Mouse (Mus musculus): ENCODE measurements around the gene Nat8f5. TPM values are rescaled to one million over a fixed set of nuclear protein-coding genes. Genes with fewer than 3 reads are reported as not detected.
"Not testable (repeated sequence)": the region's sequence is repeated elsewhere in the genome, so short reads cannot be mapped to it uniquely, and the experiment has no call there.

Nat8f5 gene
- 0.16 and 0.26 TPM in 2 replicates for polyA plus RNA-seq (2015; fragmentation: Nextera tagmentation; extraction: Ambion mirVana)

GRCm38 (mm10) chr6:85820837-85821236, at the start of gene Nat8f5, which contains the start of gene Nat8f6:
Gene Nat8f5 (minus strand): TSS chr6:85820972.
Gene Nat8f6 (minus strand): TSS chr6:85820954.
- ATAC-seq (ENCODE audit: low FRiP score, low read depth): no peak
- no peak within 1 kb of the TSS for H3K27ac ChIP-seq (replicated peaks)
- H3K36me3 ChIP-seq: no peaks in the 10 kb centered on the region
- WGBS: 91% methylated on average over 5 of the region's 5 CpGs
- no peak within 1 kb of the TSS for H3K9ac ChIP-seq
- no peaks in the 10 kb centered on the region for H3K4me1 ChIP-seq (replicated peaks)
- H3K4me3 ChIP-seq: no peak within 1 kb of the TSS
- no peaks in the 10 kb centered on the region for H3K27me3 ChIP-seq
- no peak within 1 kb of the TSS for H3K4me2 ChIP-seq
- H3K9me3 ChIP-seq: no peaks in the 10 kb centered on the region

- H3K4me1 ChIP-seq (replicated peaks); H3K9me3 ChIP-seq; ATAC-seq (ENCODE audit: low FRiP score, low read depth); H3K36me3 ChIP-seq; H3K27ac ChIP-seq (replicated peaks); H3K4me3 ChIP-seq; H3K4me2 ChIP-seq; H3K9ac ChIP-seq; H3K27me3 ChIP-seq: not testable (repeated sequence)
- WGBS: 90% methylated on average over 5 of the region's 5 CpGs
Measured at GRCm38 (mm10) chr6:85869006-85869405, 48.2 kb upstream of the Nat8f5 start, which contains the start of gene Nat8f2. Gene Nat8f2 (minus strand): TSS chr6:85869158.

GRCm38 (mm10) chr6:85867726-85868690, 47.2 kb upstream of the Nat8f5 start:
- Histone ChIP-seq H3K27ac (replicated peaks) (no peak overlapping the region), H3K9me3 (no peaks in the 10 kb centered on the region), H3K4me3 (no peak overlapping the region), H3K4me2 (no peak overlapping the region), H3K27me3 (no peaks in the 10 kb centered on the region), H3K9ac (no peak overlapping the region), H3K36me3 (no peaks in the 10 kb centered on the region), H3K4me1 (replicated peaks) (no peaks in the 10 kb centered on the region)
- 88% methylated on average over 8 of the region's 8 CpGs for WGBS
- no peak for ATAC-seq (ENCODE audit: low FRiP score, low read depth)

DNA sequence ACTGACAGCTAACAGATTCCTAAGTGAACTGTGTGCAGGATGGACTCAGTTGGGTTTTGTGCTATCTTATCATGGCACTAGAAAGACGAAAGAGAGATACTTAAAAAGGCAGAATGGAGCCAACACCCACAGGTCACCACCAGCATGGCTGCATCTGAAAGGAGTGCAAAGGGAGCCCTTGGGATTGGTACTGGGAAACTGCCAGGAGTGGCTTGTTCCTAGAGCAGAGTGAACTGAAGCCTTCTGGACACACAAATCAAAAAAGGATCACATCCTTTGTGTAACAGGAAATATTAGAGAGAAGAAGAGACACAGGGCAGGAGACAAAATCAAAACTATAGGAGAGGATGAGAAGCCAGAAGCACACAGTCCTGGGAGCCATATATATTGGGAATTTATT, 46.2 kb upstream of the Nat8f5 start:
- WGBS: 53% methylated on average over 1 of the region's 1 CpGs
- not testable (repeated sequence) for H3K27me3 ChIP-seq; H3K9me3 ChIP-seq; ATAC-seq (ENCODE audit: low FRiP score, low read depth); H3K4me2 ChIP-seq; H3K36me3 ChIP-seq; H3K27ac ChIP-seq (replicated peaks); H3K4me3 ChIP-seq; H3K9ac ChIP-seq; H3K4me1 ChIP-seq (replicated peaks)

GRCm38 (mm10) chr6:85866166-85866565, 45.4 kb upstream of the Nat8f5 start:
- WGBS: 88% methylated on average over 3 of the region's 3 CpGs

GRCm38 (mm10) chr6:85864900-85865639, 44.3 kb upstream of the Nat8f5 start:
- H3K9ac ChIP-seq; H3K4me1 ChIP-seq (replicated peaks); H3K4me2 ChIP-seq; H3K9me3 ChIP-seq; H3K27me3 ChIP-seq; H3K27ac ChIP-seq (replicated peaks); H3K4me3 ChIP-seq; H3K36me3 ChIP-seq: not testable (repeated sequence)
- ATAC-seq (ENCODE audit: low FRiP score, low read depth): peak; percentile 79
- WGBS: 75% methylated on average over 6 of the region's 7 CpGs

More at GRCm38 (mm10) chr6:85866166-85866565, 45.4 kb upstream of the Nat8f5 start:
- H3K4me3 ChIP-seq; H3K9ac ChIP-seq; H3K27me3 ChIP-seq; H3K9me3 ChIP-seq; H3K4me2 ChIP-seq; H3K36me3 ChIP-seq; H3K4me1 ChIP-seq (replicated peaks); H3K27ac ChIP-seq (replicated peaks); ATAC-seq (ENCODE audit: low FRiP score, low read depth): not testable (repeated sequence)

- H3K36me3 ChIP-seq: no peaks in the 10 kb centered on the region
- H3K4me1 ChIP-seq (replicated peaks): no peaks in the 10 kb centered on the region
- no peak overlapping the region for H3K4me3 ChIP-seq
- ATAC-seq (ENCODE audit: low FRiP score, low read depth): no peak
- no peak overlapping the region for H3K9ac ChIP-seq
- H3K9me3 ChIP-seq: no peaks in the 10 kb centered on the region
- H3K27ac ChIP-seq (replicated peaks): no peak overlapping the region
- no peaks in the 10 kb centered on the region for H3K27me3 ChIP-seq
- 88% methylated on average over 2 of the region's 2 CpGs for WGBS
- H3K4me2 ChIP-seq: no peak overlapping the region
Measured at GRCm38 (mm10) chr6:85863840-85864239, 43.1 kb upstream of the Nat8f5 start.

GRCm38 (mm10) chr6:85863136-85863535, 42.4 kb upstream of the Nat8f5 start:
- H3K9me3 ChIP-seq: no peaks in the 10 kb centered on the region
- H3K4me3 ChIP-seq: no peak overlapping the region
- H3K27me3 ChIP-seq: no peaks in the 10 kb centered on the region
- H3K9ac ChIP-seq: no peak overlapping the region
- H3K4me2 ChIP-seq: no peak overlapping the region
- no peak for ATAC-seq (ENCODE audit: low FRiP score, low read depth)
- 82% methylated on average over 2 of the region's 2 CpGs for WGBS
- H3K4me1 ChIP-seq (replicated peaks): no peaks in the 10 kb centered on the region
- H3K27ac ChIP-seq (replicated peaks): no peak overlapping the region
- H3K36me3 ChIP-seq: no peaks in the 10 kb centered on the region

DNA sequence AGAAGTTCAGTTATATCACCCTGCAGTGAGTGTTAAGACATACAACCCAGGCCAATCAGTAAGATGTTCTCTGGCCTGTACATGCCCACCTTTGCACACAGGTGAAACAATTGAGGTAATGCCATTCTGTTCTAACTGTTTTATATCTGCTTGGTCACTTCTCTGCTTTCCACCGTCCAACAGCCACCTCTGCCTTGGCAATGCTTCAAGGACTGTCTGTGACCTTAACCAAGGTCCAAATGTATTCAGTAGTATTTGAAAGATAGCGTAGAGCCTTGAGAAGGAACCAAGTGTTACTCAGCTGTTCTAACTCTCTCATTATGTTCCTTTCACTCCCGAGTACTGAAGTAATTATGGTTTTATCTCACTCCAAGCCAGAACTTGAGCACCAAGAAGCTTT, 41.8 kb upstream of the Nat8f5 start:
- Histone ChIP-seq H3K4me3 (no peak overlapping the region), H3K27me3 (no peaks in the 10 kb centered on the region), H3K36me3 (no peaks in the 10 kb centered on the region), H3K27ac (replicated peaks) (no peak overlapping the region), H3K9me3 (no peaks in the 10 kb centered on the region), H3K4me1 (replicated peaks) (no peaks in the 10 kb centered on the region), H3K9ac (no peak overlapping the region), H3K4me2 (no peak overlapping the region)
- no peak for ATAC-seq (ENCODE audit: low FRiP score, low read depth)
- 78% methylated on average over 3 of the region's 3 CpGs for WGBS

- H3K9me3 ChIP-seq: no peaks in the 10 kb centered on the region
- no peak overlapping the region for H3K9ac ChIP-seq
- ATAC-seq (ENCODE audit: low FRiP score, low read depth): no peak
- H3K4me3 ChIP-seq: no peak overlapping the region
- no peak overlapping the region for H3K27ac ChIP-seq (replicated peaks)
- WGBS: 91% methylated on average over 3 of the region's 3 CpGs
- H3K36me3 ChIP-seq: no peaks in the 10 kb centered on the region
- H3K4me1 ChIP-seq (replicated peaks): no peaks in the 10 kb centered on the region
- H3K27me3 ChIP-seq: no peaks in the 10 kb centered on the region
- no peak overlapping the region for H3K4me2 ChIP-seq
Measured at GRCm38 (mm10) chr6:85861247-85861646, 40.5 kb upstream of the Nat8f5 start.

GRCm38 (mm10) chr6:85856194-85856678, 35.5 kb upstream of the Nat8f5 start:
- H3K4me3 ChIP-seq: no peak overlapping the region
- ATAC-seq (ENCODE audit: low FRiP score, low read depth): peak; percentile 96

DNA sequence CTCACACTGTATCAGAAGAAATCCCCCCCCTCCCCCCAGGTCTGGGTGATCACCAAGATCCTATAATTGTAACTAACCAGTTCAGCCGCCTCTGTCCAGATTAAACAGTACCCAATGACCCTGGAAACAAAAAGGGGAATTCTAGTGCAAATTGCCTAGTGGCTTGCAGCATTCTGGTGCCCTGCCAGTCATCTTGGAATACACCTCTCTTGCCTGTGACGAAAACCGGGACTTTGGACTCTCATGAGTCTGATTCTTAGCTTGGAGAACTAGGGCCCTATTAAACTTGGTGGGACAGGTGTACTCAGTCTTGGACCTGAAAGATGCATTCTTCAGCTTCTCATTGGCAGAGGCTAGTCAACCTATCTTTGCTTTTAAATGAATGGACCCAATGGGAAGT, 32.7 kb upstream of the Nat8f5 start:
- no peak overlapping the region for H3K4me3 ChIP-seq
- ATAC-seq (ENCODE audit: low FRiP score, low read depth): no peak
- 80% methylated on average over 3 of the region's 3 CpGs for WGBS
- no peaks in the 10 kb centered on the region for H3K36me3 ChIP-seq
- no peaks in the 10 kb centered on the region for H3K27me3 ChIP-seq
- no peaks in the 10 kb centered on the region for H3K9me3 ChIP-seq
- no peak overlapping the region for H3K4me2 ChIP-seq
- H3K4me1 ChIP-seq (replicated peaks): no peaks in the 10 kb centered on the region; the same call in 1 of the 2 replicates
- no peak overlapping the region for H3K27ac ChIP-seq (replicated peaks)
- H3K9ac ChIP-seq: no peak overlapping the region

More at GRCm38 (mm10) chr6:85856194-85856678, 35.5 kb upstream of the Nat8f5 start:
- Histone ChIP-seq H3K27ac (replicated peaks) (no peak overlapping the region), H3K4me1 (replicated peaks) (no peaks in the 10 kb centered on the region), H3K9me3 (no peaks in the 10 kb centered on the region), H3K36me3 (no peaks in the 10 kb centered on the region), H3K27me3 (no peaks in the 10 kb centered on the region), H3K9ac (no peak overlapping the region), H3K4me2 (no peak overlapping the region)
- 60% methylated on average over 1 of the region's 1 CpGs for WGBS
